Mouse (Mus musculus) CH12F3 (cell line): Measurements from ENCODE around the gene Olfr1299.

Experiments
- in situ Hi-C: fragments of 300-500 bp; cut with MboI; formaldehyde crosslinking; loops from 2 replicates; pipeline ENCODE4 v1.14.3; 2020; ENCODE audit warnings: low sequenced_read_pairs

Olfr1299 gene

DNA sequence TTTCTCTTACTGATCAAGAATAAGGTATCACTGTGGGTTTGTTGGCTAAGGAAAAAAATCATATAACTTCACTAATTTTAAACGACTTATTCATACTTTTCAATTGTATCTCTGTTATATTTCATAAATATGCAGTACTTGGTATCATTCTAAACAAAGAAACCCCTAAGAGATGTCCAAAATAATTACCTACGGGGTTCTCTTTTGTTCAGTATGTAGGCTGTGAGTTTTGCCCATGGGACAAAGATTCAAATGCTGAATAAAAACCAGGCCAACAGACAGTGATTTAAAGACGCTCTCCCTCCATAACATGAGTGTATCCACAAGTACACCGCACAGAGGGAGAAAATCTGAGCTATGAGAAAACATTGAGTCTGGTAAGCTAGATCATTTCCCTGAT is at the start of gene Olfr1299:
TSS of gene Olfr1299 (plus strand) at position 301 of the 400 bp plus-strand sequence.
- in situ Hi-C loops: no loop called here

- in situ Hi-C loops: no loop called here
These were observed 34.8 kb upstream of the Olfr1299 start, which contains the start of gene Olfr1297 for GRCm38 (mm10) chr2:111626397-111626796. Gene Olfr1297 (minus strand): TSS chr2:111626497.

DNA sequence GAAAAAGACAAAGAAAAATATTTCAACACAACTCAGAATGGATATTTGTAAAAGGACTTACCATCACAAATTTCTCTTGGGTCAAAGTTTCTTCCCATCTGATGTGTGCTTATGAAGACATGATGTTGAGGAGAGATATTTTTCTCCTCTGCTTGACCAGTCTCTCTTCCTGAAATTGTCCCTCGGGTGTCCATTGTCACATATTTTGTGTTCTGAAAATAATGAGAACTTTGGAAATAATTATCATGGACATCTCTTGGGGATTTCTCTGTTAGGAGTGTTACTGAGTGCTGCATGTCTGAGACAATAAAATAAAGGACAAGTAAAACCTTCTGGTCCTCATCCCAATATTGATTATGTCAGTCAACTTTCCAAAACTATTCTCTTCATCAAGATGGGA is 12.1 kb upstream of the Olfr1299 start, which contains the start of gene Olfr1298:
TSS of gene Olfr1298 (minus strand) at position 101 of the 400 bp plus-strand sequence.
- in situ Hi-C loops: no loop called here
